Mouse (Mus musculus): ENCODE results near the gene Inca1.

The Inca1 gene

GRCm38 (mm10) chr11:70686901-70687566 is 12.9 kb downstream of the Inca1 start:
- ChIA-PET CTCF (interaction anchor here in 3 of 4 experiments (0.5 to 2.7 kb wide), 20 partner anchors 9 to 652 kb away, joined by 3 to 19 read pairs (median 4); partner anchors contain the start of genes Rnf167 (in 2 of the 3), Slc25a11 (in 2 of the 3), Spag7 (in 2 of the 3) and Inca1 (in 1 of the 3)), POLR2A (interaction anchor here (0.6 to 5.4 kb wide), 30 partner anchors 10 to 487 kb away, joined by 3 to 56 read pairs (median 4); partner anchors contain the start of genes Inca1 (in 3 of the 4), Kif1c (in 3 of the 4), Spag7 (in 3 of the 4) and Rnf167 (in 2 of the 4))

DNA sequence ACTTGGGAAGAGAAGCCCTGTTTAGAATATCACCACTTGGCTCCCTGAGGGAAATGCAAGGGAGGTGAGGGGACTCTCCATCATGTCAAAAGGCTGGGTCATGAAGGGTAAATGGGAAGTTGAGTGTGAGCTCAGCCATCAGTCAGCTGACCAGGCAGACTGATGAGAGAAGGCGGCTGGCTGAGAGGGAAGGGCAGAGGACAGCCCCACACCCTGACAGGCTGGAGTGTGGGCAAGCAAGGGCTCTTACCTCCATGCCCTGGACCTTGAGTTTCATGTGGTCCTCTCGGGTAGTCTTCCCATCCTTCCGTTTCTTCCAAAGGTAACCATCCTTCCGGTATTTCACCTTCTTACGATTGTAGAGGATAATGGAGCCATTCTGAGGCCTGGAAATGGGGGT is 16.3 kb downstream of the Inca1 start:
- ChIA-PET POLR2A (interaction anchor here in 3 of 4 experiments (0.6 to 10.0 kb wide), 7 partner anchors 9 to 37 kb away, joined by 4 to 146 read pairs (median 7); partner anchors contain the start of genes Spag7 (in 2 of the 3), Inca1 (in 1 of the 3), Kif1c (in 1 of the 3) and Rnf167 (in 1 of the 3)), CTCF (no interaction called here)

DNA sequence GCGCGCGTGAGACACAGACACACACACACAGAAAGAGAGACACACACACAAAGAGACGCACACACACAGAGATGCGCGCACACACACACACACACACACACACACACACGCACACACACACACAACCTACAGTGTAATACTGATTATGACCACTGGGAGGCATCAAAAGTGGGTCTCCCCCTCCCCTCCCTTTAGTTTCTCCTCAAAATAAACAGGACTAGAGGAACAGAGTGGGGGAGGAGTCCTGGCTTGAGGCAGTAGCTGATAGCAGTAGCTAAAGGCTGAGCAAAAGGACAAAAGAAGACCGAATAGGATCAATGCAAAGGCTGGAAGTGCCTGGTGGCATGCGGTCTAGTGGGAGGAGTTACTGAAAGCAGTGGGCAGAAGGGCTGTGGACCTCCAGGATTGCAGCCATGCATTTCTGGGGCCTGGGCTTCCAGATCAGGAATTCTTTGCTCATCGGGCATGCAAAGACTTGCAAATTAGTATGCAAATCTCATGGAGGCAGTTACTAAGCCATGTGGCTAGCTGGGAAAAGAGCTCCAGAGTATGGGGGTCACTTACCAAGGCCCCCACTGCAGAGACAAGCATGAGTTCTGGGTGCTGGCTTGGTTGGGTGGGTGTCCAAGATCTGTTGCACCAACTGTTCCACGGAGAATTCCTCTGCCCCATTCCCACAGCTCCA is 17.9 kb downstream of the Inca1 start:
- POLR2A ChIA-PET, result interaction anchor here in 3 of 4 experiments (0.6 to 10.0 kb wide), 37 partner anchors 8 to 701 kb away, joined by 3 to 146 read pairs (median 4); partner anchors contain the start of genes Inca1 (in 3 of the 3), Kif1c (in 3 of the 3), Rnf167 (in 3 of the 3) and Slc25a11 (in 3 of the 3)
- CTCF ChIA-PET, result interaction anchor here (0.5 to 3.3 kb wide), 29 partner anchors 9 to 1612 kb away, joined by 3 to 40 read pairs (median 4); partner anchors contain the start of genes Kif1c (in 2 of the 4), Spag7 (in 2 of the 4), Gltpd2 (in 1 of the 4) and Gm21988 (in 1 of the 4)

DNA sequence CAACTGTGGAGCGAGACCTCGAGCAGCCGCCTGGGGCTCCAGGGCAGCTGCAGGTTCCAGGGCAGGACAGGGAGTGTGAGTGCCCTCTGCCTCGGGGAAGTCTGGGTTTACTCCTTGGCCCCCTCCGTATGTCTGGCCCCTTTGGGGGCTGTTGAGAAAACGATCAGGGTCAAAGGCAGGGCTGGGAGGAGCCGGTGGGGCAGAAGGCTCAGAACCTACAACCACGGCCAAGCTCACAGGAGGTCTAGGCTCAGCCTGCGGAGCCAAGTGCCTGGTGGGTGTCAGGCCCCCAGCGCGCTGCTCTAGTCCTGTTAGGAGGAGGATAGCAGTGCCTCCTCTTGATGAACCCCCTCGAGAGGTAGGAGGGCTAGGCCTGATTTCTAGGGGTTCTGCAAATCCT is 18.8 kb downstream of the Inca1 start:
- CTCF ChIA-PET, result interaction anchor here in 3 of 4 experiments (0.7 to 3.3 kb wide), 11 partner anchors 8 to 394 kb away, joined by 3 to 40 read pairs (median 3); partner anchors contain the start of gene Spag7 (in 1 of the 3)
- POLR2A ChIA-PET, result interaction anchor here (0.6 to 10.0 kb wide), 26 partner anchors 11 to 338 kb away, joined by 3 to 146 read pairs (median 4); partner anchors contain the start of genes Spag7 (in 3 of the 4), Rnf167 (in 2 of the 4), Slc25a11 (in 2 of the 4) and Derl2 (in 1 of the 4)

DNA sequence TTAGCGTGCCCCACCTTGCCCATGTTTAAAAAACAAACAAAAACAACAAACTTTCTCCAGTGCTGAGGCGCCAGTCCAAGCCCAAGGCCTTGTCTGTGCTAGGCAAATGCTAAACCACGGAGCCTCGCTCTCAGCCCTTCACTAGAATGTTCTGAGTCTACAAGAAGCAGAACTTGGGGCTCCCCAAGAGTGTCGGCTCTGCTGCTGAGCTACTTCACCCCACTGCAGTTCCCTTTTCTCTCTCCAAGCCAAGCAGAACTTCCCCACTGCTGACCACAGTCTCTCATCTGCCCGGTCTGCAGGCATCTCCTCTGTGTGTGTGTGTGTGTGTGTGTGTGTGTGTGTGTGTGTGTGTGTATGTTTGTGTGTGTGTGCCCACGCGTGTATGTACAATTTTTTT is 20.1 kb downstream of the Inca1 start:
- ChIA-PET CTCF (interaction anchor here in 2 of 4 experiments (0.6 to 3.3 kb wide), 4 partner anchors 11 to 98 kb away, joined by 9 to 40 read pairs (median 13); partner anchors contain the start of gene Spag7 (in 1 of the 2)), POLR2A (interaction anchor here in 2 of 4 experiments (1.0 to 10.0 kb wide), 11 partner anchors 8 to 159 kb away, joined by 3 to 146 read pairs (median 4); partner anchors contain the start of genes Rnf167 (in 2 of the 2), Slc25a11 (in 2 of the 2), Spag7 (in 2 of the 2) and Camta2 (in 1 of the 2))

DNA sequence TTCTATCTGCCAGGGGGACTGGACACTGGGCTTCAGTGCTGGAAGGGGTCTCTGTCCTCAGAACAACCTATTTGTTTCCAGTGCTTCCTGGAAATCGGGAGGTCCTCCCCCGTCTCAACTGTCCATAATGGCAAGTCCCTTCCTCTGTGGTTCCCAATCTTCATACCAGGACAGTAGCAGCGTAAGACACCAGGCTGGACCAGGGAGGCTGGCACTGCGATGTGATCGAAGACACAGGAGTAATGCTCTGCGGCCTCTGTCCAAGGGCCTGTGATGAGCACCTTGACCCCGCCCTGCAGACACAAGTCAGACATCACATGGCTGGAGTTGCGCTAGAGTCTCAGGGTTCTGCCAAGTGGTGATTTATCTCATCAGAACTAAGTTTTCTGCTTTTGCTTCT is 20.6 kb downstream of the Inca1 start:
- CTCF ChIA-PET, result interaction anchor here in 1 of 4 experiments (0.7 to 3.1 kb wide), 2 partner anchors 98 to 163 kb away, joined by 3 to 9 read pairs; no protein-coding TSS in a partner anchor
- POLR2A ChIA-PET, result interaction anchor here in 3 of 4 experiments (0.6 to 10.0 kb wide), 5 partner anchors 9 to 1622 kb away, joined by 3 to 146 read pairs (median 24); partner anchors contain the start of genes Spag7 (in 2 of the 3), Camta2 (in 1 of the 3), Rnf167 (in 1 of the 3) and Slc25a11 (in 1 of the 3)

DNA sequence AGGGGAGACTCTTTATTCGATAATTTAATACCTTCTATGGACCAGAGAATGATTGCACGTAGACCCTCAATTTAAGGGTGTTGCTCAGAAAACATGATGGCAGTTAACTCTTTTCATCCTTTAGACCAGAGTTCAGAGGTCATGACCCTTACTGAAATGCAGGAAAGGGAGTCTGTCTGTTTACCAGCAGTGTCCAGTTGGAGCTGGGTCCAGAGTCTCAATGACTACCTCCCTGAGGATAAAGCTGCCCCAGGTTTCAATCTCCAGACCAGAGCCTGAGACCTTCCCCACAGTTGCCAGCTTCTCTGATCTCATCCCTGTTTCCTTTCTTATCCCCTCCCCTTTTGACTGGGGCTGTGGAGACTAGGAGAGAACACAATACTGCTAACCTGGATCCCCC is 21.4 kb downstream of the Inca1 start:
- POLR2A ChIA-PET, result interaction anchor here in 3 of 4 experiments (0.6 to 10.0 kb wide), 8 partner anchors 9 to 1621 kb away, joined by 3 to 146 read pairs (median 7); partner anchors contain the start of genes Spag7 (in 3 of the 3), Rnf167 (in 2 of the 3), Slc25a11 (in 2 of the 3) and Kif1c (in 1 of the 3)

DNA sequence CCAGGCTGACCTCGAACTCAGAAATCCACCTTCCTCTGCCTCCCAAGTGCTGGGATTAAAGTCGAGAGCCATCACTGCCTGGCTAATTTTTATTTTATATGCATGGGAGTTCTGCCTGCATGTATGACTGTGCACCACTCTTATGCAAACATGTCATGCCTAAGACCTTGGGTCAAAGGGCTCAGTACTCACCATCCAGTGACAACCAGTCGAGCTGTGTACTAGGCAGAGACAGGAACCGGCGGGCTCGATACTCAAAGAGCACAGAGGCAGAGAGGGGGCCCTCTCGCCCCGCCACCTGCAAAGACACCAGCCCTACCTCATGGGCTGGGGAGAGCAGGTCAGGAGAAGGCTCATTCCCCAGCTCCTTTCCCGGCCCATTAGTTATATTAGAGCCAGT is 21.9 kb downstream of the Inca1 start:
- ChIA-PET POLR2A (interaction anchor here in 3 of 4 experiments (0.7 to 10.0 kb wide), 8 partner anchors 8 to 82 kb away, joined by 3 to 146 read pairs (median 6); partner anchors contain the start of genes Spag7 (in 3 of the 3), Rnf167 (in 2 of the 3), Slc25a11 (in 2 of the 3) and Kif1c (in 1 of the 3)), CTCF (interaction anchor here in 3 of 4 experiments (0.5 to 1.7 kb wide), 5 partner anchors 9 to 108 kb away, joined by 3 to 8 read pairs (median 3); partner anchors contain the start of gene Camta2 (in 2 of the 3))

More for the DNA sequence above, 21.4 kb downstream of the Inca1 start:
- CTCF ChIA-PET, result interaction anchor here in 2 of 4 experiments (0.5 to 1.7 kb wide), 4 partner anchors 9 to 162 kb away, joined by 3 to 8 read pairs (median 5); partner anchors contain the start of gene Camta2 (in 2 of the 2)

DNA sequence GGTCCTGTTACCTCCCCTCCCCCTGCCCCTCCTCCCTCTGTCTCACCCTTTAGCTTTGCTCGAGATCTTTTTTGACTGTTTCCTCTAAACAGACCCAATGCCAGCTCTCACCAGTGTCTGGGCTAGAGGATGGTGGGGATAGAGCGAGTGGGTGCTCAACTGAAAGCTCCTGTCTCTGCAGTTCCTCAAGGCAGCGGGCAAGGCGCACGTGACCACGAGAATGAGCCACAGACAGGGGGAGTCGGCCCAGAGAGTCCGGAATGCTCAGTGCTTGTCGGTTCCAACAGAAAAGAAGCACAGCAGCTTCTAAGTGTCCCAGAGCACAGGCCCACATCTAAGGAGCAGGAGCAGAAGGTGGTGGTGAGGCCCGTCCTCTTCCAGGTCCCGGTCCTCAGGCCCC is 25.5 kb downstream of the Inca1 start:
- CTCF ChIA-PET, result interaction anchor here (0.6 to 3.3 kb wide), 10 partner anchors 7 to 243 kb away, joined by 3 to 12 read pairs (median 6); partner anchors contain the start of genes Camta2 (in 1 of the 4) and Zfp3 (in 1 of the 4)

GRCm38 (mm10) chr11:70674014-70674413 is 25.9 kb downstream of the Inca1 start:
- ChIA-PET POLR2A (interaction anchor here (0.6 to 20.9 kb wide), 18 partner anchors 8 to 193 kb away, joined by 3 to 737 read pairs (median 4); partner anchors contain the start of genes Rnf167 (in 3 of the 4), Slc25a11 (in 3 of the 4), Camta2 (in 2 of the 4) and Eno3 (in 2 of the 4)), CTCF (interaction anchor here (0.6 to 3.3 kb wide), 10 partner anchors 8 to 242 kb away, joined by 3 to 12 read pairs (median 6); partner anchors contain the start of gene Camta2 (in 1 of the 4))

More for the DNA sequence above, 25.5 kb downstream of the Inca1 start:
- POLR2A ChIA-PET, result interaction anchor here (0.5 to 20.9 kb wide), 17 partner anchors 9 to 644 kb away, joined by 3 to 737 read pairs (median 4); partner anchors contain the start of genes Rnf167 (in 3 of the 4), Slc25a11 (in 3 of the 4), Camta2 (in 2 of the 4) and Eno3 (in 2 of the 4)

GRCm38 (mm10) chr11:70671333-70672047 is 28.5 kb downstream of the Inca1 start:
- ChIA-PET CTCF (interaction anchor here in 2 of 4 experiments (0.6 to 4.2 kb wide), 4 partner anchors 10 to 55 kb away, joined by 6 to 19 read pairs (median 13); partner anchors contain the start of gene Camta2 (in 1 of the 2)), POLR2A (interaction anchor here in 3 of 4 experiments (0.7 to 20.9 kb wide), 10 partner anchors 9 to 147 kb away, joined by 3 to 737 read pairs (median 90); partner anchors contain the start of genes Eno3 (in 3 of the 3), Pfn1 (in 3 of the 3), Rnf167 (in 3 of the 3) and Slc25a11 (in 3 of the 3))

- ChIA-PET CTCF (interaction anchor here in 2 of 4 experiments (1.1 to 4.2 kb wide), 7 partner anchors 11 to 48 kb away, joined by 3 to 40 read pairs (median 19); partner anchors contain the start of genes Camta2 (in 2 of the 2), Eno3 (in 1 of the 2), Pfn1 (in 1 of the 2) and Rnf167 (in 1 of the 2)), POLR2A (interaction anchor here (0.5 to 20.9 kb wide), 37 partner anchors 10 to 440 kb away, joined by 3 to 737 read pairs (median 11); partner anchors contain the start of genes Eno3 (in 4 of the 4), Pfn1 (in 4 of the 4), Rnf167 (in 4 of the 4) and Slc25a11 (in 4 of the 4))
Measured at GRCm38 (mm10) chr11:70670483-70670882, 29.5 kb downstream of the Inca1 start.

DNA sequence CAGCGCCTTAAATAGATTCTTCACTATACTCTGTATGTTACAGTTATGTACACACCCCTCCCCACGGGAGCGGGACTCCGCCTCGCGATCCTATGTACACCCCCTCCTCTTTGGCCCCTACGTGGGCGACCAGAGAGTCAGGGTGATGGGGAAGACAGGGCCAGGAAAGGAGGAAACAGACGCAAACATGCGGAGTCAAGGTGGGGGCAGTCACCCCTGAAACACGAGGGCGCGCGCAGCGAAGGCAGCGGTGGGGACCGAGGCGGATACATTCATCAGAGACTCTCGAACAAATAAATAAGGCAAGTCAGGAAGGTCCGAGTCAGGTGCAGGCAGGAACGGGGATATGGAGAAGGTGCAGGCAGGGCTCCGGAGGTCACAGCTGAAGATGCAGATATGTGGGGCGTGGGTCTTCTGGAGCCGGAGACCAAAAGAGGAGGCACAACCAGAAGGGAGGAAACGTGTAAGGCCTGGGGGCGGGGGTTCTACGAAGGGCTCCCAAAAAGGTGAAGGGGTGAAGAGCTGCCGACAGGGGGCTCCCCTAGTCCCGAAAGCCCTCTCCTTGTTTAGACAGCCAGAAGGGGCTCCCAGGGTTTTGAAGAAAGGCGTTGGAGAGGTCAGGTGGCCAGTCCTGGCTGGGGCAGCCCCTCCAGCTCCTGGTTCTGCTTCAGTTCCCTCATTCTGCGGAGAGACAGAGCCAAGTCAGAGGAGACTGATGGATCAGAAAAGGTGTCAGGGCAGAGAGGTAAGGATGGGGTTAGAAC is 30.2 kb downstream of the Inca1 start:
- POLR2A ChIA-PET, result interaction anchor here (0.5 to 20.9 kb wide), 80 partner anchors 9 to 749 kb away, joined by 3 to 737 read pairs (median 6); partner anchors contain the start of genes Eno3 (in 4 of the 4), Pfn1 (in 4 of the 4), Rnf167 (in 4 of the 4) and Slc25a11 (in 4 of the 4)
- CTCF ChIA-PET, result interaction anchor here (0.5 to 4.2 kb wide), 20 partner anchors 9 to 940 kb away, joined by 3 to 40 read pairs (median 5); partner anchors contain the start of genes Rnf167 (in 3 of the 4), Slc25a11 (in 3 of the 4), Camta2 (in 2 of the 4) and 4930544D05Rik (in 1 of the 4)

DNA sequence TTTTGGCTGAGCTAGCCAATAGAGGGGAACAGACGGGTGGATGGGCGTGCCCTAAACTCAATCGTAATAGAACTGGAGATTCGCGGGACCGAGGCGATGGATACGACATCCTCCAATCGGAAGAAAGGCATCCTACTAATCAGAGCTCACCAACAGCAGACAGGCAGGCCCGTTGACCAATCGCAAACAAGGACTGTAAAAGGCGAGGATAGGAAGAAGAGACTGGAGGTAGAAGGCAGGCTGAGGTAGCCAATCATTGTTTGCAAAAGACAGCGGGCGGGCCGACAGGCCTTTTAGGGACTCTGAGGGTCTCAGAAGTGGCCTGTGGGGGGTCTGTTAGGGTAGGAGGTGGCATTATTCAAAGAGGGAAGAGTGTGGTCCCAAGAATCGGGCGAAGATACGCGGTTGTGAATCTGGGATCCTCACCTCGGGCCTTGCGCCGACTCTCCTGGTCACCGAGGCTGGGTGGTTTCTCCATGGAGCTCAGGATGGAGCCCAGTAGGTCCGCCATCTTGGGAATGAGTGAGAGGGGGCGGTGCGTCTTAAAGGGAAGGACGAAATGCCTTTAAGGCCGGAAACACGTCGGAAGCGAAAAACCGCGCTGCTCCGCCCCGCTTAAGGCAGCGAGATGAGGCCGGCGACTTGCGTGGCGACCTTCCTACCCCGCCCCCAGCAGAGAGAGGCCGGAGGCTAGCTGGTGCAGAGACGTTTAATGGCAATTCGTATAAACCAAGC is 31.0 kb downstream of the Inca1 start, which contains the start of gene Spag7:
Gene Spag7 (minus strand): TSS at position 646 of the 735 bp plus-strand sequence.
- ChIA-PET CTCF (interaction anchor here (0.5 to 4.2 kb wide), 31 partner anchors 8 to 1078 kb away, joined by 3 to 40 read pairs (median 4); partner anchors contain the start of genes Rnf167 (in 3 of the 4), Slc25a11 (in 3 of the 4), 0610010K14Rik (in 2 of the 4) and Camta2 (in 2 of the 4)), POLR2A (interaction anchor here (0.5 to 20.9 kb wide), 132 partner anchors 8 to 1742 kb away, joined by 3 to 737 read pairs (median 5); partner anchors contain the start of genes Eno3 (in 4 of the 4), Pfn1 (in 4 of the 4), Rnf167 (in 4 of the 4) and Slc25a11 (in 4 of the 4))

All from embryonic stem cell, embryonic (primary cell).